Mouse (Mus musculus) naive thymus-derived CD4-positive, alpha-beta T cell, adult 2 months (primary cell): ENCODE measurements around the gene Glyctk.

Experiments used
- DNase-seq: peaks from one replicate; pipeline ENCODE4 v3.0.0-alpha.2; 2011; ENCODE audit warnings: low read depth

Gene Glyctk

DNA sequence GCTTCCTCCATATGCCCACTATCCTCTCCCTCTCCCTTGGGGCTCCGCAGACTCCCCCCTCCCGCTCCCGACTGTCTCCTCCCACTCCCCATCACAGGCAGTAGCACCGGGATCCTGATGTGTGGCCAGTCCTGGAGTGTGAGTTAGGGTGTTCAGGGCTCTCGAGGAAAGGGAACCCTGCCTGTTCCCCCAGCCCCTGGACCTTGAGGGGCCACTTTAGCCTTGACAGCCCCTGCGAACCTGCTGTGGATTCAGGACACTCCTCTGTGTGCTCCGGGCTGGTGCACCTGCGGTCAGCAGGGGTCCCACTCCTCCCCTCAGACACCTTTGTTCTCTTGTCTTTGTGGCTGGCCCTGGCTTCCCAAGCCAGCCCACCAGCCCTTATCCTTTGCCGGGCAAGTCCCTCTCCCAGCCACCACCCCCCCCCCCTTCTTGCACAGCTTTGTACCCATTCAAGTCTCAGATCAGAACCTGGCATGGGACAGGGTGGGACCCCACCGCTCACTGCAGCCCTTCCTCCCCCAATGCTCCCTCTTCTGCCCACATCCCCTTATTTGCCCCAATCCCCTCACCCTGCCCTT is 10.0 kb downstream of the Glyctk start:
- no peak for DNase-seq

DNA sequence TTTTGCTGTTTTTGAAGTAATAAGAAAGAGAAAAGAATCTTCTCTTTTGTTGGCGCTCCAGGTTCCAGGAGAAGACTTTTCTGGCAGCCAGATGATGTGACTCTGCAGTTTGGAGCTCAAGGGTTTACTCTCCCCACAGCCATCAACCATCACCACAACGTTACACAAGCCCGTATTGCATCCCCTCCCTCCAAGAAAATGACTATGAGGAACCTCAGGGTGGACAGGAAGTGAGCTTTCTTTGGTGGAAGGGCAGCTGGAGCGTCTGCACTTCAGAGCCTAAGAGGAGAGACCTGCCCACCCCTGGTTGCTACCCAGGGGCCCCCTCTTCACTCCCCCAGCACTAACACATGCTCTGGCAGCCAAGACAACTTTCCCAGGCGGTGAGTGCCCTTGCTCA is 10.7 kb downstream of the Glyctk start:
- DNase-seq = no peak

DNA sequence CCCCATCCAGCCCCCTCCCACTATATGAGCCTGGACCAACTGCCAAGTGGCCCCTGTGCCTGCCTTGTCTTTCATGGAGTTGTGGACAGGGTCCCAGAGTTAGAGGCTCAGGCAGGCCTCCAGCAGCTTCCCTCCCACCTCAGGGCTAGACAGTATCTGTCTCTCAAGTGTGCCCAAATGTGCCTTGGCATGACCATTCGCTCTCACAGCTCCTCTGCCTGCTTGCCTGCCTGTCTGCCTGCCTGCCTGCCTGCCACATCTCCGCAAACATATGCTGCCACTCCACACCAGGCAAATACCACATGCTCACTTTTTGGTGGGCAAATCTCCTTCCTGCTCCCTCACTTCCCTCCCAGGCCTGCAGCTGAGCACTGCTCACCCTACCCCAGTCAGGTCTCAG is 12.4 kb downstream of the Glyctk start:
- no peak for DNase-seq

DNA sequence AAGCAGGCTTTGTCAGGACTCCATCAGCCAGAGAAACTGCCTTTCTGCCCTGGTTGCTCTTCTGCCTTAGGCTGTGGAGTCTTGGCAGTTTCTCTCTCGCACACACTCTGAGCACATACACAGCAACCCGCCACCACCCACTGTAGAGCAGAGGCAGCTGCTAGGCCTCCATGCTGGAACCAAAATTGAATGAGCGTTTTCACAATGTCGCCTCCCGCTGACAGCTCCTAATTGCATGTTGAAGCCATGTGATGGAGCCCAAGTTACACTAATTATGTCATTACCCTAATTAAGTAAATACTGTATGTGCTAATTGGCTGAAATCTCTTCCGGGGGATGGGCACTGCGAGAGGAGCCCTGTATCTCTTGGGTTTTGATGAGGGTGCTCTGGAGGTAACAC is 13.8 kb downstream of the Glyctk start:
- no peak for DNase-seq

DNA sequence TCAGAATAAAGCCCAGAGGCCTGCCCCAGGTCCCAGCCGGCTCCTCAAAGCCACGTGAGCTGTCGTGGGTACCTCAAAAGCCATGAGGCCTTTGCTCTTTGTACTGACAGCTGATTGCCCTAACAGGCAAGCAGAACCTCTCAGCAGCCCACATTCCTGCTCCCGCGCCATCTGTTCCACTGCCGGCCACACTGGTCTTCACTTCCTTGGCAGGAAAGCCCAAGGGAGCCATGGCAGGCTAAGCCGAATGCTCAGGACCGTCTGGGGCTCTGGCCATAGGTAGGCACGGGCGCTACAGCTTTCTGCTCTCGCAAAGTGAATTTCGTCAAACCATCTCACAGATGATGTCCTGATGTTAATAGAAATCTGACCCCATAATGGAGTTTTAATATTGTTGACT is 16.0 kb downstream of the Glyctk start:
- DNase-seq = no peak

DNA sequence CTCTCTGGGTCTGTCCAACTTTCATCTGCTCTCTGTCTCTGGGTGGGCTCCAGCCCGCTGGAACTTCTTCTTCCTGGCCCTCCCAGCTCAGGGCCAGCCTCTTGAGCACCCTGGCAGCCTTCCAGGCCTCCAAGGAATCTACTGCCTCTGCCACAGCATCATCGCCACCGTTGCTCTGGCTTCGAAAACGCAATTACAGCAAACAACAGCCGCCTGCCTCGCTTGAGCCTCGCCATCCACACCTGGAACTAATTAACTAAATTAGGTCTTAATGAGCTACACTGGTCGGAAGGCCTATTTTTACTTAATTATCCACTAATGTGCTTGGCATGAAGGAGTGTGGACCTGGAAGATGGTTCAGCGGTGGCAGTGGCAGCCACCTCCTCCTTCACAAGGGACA is 18.2 kb downstream of the Glyctk start:
- no peak for DNase-seq

DNA sequence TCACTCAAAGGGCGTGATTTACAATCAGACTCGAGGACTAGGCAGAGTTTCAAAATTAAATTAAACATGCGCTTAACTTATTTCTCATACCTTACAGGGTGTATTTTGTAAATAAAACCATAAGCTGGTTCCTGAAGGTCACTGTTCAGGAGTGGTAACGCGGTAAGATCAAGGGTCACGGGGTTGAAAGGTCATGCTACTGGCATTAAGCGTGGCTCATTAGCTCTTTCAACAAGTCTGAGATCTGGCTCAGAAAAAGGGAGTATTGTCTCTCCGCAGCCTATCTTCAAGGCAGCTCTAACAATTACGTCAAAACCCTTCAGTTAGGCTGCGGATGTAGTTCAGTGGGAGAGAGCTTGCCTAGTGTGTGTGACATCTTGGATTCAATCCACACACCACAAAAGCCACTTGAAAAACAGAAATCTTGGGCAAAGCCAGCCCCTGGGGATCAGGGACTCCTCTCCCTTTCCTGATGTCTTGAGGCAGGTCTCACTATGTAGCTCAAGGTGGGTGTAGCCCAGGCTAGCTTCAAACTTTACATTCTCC is 20.2 kb downstream of the Glyctk start:
- DNase-seq = no peak

DNA sequence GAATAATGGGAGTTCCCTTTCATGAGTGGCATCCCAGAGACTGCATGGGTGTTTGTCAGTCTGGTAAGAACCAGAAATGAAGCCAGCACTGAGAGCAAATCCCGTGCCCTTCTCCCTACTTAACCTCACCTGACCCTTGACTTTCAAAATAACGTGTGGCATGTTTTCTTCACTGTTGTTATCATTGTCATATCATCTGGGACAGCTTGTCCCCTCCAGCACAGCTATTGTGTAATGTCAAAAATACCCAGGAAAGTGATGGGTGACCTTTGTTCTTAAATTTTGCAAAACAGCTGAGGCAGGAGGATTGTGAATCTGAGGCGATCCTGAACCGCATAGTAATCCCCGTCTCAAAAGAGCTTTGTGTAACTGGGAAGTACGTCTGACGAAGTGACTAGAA is 27.7 kb downstream of the Glyctk start:
- no peak for DNase-seq

DNA sequence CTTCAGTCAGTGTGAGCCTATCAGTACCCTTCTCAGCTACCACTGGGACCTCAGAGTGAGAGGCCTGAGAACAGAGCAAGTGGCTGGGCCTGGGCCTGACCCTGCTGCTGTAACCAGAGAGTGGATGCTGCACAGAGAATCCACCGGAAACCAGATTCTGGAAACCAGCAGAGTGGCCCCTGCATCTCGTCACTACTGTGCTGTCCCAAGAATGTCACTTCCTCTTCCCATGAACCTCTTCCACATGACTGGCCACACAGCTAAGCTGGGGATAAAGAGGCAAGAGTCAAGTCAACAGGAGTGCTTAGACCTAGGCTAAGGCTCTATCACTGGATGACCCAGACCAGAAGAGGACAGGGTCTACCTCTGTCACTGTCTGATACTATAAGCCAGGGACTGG is 28.9 kb downstream of the Glyctk start:
- DNase-seq = no peak

DNA sequence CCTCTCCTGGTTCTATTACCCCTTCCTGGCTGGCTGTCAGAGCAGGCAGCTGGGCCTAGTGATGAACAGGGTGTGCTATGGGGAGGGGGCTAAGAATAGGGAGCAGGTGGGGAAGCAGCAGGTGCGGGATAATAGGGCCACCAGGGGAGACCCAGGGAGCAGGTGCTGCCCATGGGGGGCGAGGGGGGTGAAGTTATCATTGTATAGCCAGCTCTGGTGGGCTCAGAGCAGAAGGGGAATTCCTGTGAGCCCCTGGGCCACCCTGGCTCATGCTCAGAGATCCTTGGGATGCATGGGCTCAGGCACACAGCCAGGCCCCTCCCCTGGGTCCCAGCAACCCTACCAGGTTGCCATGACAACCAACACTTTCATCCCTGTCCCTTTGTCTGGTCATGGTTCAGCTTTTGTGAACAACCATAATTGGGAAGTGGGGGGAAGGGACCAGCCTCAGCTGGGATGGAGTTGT is 31.1 kb downstream of the Glyctk start:
- no peak for DNase-seq

DNA sequence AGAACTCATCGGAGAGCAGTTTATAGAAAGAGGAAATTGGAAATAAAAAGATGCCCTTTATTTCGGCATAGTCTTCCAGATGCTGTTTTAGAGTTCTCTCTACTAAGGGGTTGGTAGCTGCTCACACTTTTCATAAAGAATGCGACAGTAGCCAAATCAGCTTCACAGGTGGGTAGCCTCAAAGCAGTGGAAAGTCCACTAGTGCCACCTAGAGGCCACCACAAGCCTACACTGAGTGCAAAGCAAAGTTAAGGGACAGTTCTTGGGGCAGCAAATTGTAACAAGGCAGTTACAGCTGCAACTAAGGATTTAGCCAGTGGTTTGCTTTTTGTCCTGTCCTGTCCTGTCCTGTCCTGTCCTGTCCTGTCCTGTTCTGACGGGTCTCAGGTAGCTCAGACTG is 34.3 kb downstream of the Glyctk start:
- DNase-seq = peak; percentile 57

DNA sequence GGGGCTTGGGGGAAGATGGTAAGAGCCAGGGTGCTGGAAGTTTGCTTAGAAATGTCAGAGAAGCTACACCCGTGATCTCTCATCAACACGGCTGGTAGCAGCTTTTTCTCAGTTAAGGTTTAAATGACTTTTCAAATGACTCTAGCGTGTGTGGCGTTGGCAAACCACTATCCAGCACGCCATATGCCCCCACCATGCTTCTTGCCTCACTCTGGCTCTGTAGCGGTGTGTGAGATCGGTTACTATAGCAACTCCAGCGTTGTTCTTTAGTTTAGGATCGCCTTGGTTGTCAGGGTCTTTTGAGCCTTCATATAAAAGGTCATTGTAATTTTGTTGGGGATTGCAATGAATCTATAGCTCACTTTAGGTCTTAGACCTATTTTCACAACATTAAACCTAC is 38.9 kb downstream of the Glyctk start:
- DNase-seq = no peak

DNA sequence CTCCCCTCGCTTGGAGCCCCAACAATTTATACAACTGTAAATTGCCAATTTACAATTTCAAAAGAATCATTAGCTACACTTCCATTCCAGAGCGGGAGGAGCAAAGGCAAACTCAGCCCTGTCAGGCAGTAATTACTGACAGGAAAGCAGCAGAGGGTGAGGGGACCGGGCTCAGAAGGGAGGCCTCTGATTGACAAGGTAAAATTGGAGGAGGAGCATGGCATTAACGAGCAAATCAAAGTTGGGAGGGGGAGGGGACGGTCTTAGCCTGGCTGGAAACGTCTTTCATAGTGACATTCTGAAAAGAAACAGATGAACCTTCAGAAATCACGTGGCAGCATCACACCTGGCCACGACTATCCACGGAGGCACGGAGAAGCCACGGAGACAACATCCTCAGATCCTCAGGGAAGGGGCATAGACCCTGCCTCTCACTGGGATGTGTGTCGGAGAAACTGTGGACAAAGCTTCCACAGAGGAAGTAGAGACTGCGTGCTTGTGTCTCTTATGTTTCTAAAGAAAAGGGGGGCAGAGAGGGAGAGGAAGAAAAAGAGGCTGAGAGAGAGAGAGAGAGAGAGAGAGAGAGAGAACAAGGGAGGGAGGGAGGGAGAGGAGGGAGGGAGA is 42.0 kb downstream of the Glyctk start:
- DNase-seq = no peak

DNA sequence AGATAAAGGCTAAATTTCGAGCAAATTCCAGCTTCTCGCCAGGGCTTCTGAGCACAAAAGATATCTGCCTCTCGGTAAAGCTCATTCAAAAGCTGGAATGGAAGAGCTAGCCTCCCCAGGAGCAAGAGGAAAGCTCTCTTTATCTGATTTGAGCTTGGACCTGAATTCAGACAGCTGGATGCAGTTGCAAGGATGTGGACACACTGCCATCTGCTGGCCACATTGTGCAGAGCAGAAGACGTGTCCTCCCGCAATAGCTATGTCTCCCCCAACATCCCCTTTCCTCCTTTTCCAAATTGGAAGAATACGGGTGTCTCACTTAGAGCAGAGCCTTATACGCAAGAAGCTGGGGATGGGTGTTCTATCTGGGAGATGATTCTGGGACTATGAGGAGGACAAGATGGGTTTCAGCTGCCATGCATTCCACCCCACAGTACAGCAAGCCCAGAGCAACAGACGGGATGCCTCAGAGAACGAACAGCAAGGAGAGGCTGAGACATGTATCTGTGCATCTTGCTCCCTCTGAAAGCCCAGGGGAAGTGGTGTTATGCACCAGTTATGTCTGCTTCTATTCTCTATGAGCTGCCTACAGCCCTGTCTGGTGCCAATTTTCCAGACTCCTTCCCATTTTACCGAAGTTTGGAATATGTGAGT is 45.0 kb downstream of the Glyctk start:
- peak; percentile 79 for DNase-seq

DNA sequence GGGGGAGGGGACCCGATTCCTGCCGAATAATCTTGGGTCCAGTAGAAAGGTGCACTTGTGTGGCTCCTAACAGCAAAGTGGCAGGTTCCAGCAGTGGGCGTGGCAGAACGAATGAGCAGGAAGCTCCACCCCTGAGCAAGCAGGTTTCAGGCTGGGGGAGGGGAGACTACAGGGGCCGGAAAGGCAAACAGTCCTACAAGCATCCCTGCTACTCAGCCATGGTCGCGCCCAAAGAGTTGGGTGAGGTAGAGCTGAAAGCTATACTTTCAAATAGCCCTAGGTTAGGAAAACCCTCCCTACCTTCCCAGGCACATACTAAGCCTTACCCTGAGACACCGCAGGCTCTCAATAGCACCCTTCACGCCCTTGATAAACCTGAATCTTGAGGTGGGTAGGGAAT is 51.7 kb downstream of the Glyctk start:
- DNase-seq = no peak

DNA sequence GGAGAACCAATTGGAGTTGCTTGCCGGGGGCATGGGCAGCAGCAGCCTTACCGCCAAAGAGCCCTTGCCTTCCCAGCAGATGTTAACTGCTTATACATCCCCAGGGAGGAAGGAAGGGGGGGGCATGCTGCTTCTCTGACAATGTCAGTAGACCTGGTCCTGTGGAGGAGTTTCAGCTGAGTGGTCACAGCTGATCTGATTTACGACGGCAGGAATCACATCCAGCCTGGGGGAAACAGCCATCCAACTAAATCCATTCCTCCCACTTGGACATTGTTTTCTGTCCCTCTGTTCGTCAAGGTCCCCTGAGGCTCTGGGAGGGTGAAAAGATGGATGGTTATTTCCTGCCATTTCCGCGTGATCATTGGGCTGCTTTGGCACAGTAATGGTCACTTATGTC is 53.5 kb downstream of the Glyctk start:
- DNase-seq = no peak
